Mouse (Mus musculus): ENCODE data around the gene Ano9. TPM values are rescaled to one million over a fixed set of nuclear protein-coding genes. Genes with fewer than 3 reads are reported as not detected.

The Ano9 gene
- polyA plus RNA-seq, 1 experiment from 2014 or later, result 4.4 TPM

DNA sequence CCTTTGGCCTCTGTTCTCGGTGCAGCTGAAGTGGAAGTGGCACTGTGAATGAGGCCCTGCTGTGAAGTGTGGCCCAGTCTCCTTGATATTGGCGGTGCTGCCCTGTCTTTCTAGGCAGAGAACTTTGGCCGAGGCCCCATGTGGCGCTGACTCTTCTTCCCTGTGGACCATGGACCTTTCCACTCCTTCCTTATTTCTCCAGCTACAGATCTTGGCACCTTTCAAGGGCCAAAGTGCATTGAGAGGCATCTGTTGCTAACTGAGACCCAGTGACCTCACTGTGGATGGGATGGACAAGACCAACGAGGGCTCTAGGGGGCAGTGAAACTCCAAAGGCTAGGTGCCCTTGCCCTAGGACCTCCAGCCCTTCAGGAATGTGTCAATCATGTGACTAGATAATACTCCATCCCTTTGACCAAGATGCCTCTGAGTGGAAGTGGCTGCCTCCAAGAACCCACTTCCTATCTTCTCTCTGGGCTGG lies 3.5 kb upstream of the Ano9 start:
- no peak overlapping the region for H3K4me2 ChIP-seq (replicated peaks; ENCODE audit: low read depth, low read length)
- H3K36me3 ChIP-seq (ENCODE audit: control insufficient read depth, insufficient read depth, low read length), result no peaks in the 10 kb centered on the region
- 82% methylated on average over 5 of the region's 5 CpGs for WGBS
- H3K9ac ChIP-seq (ENCODE audit: low read depth, low read length), result no peak overlapping the region
- H3K27ac ChIP-seq (ENCODE audit: low read depth, low read length), result no peak overlapping the region
- no peak overlapping the region for H3K4me3 ChIP-seq (ENCODE audit: low read length)
- no peak for ATAC-seq (ENCODE audit: low FRiP score, low TSS enrichment)
- 0 out of 2 replicates have a peak, but pooled peaks cover 3% of the 10 kb centered on the region for H3K4me1 ChIP-seq (ENCODE audit: control insufficient read depth, insufficient read depth, low read length)
- no peaks in the 10 kb centered on the region for H3K27me3 ChIP-seq (ENCODE audit: control insufficient read depth, insufficient read depth, low read length)
- H3K9me3 ChIP-seq (ENCODE audit: control insufficient read depth, low read length), result no peaks in the 10 kb centered on the region

DNA sequence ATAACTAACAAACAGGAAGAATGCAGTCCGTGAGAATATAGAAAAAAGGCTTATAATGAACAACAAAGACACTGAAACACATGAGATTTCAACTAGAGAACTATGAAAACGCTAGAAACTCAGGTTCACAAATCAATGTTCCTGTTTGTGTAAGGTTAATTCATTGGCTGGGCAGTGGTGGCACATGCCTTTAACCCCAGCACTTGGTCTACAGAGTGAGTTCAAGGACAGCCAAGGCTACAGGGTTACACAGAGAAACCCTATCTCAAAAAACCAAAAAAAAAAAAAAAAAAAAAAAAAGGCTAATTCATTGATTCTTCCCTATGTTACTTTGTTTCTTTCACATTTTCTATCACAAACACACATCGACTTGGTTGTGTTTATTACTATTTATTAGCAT lies 3.0 kb upstream of the Ano9 start:
- Histone ChIP-seq H3K9me3 (ENCODE audit: control insufficient read depth, low read length) (no peaks in the 10 kb centered on the region), H3K36me3 (ENCODE audit: control insufficient read depth, insufficient read depth, low read length) (no peaks in the 10 kb centered on the region), H3K27me3 (ENCODE audit: control insufficient read depth, insufficient read depth, low read length) (no peaks in the 10 kb centered on the region), H3K9ac (ENCODE audit: low read depth, low read length) (no peak overlapping the region), H3K4me3 (ENCODE audit: low read length) (no peak overlapping the region), H3K27ac (ENCODE audit: low read depth, low read length) (no peak overlapping the region), H3K4me2 (replicated peaks; ENCODE audit: low read depth, low read length) (no peak overlapping the region), H3K4me1 (ENCODE audit: control insufficient read depth, insufficient read depth, low read length) (0 out of 2 replicates have a peak, but pooled peaks cover 3% of the 10 kb centered on the region)
- ATAC-seq (ENCODE audit: low FRiP score, low TSS enrichment), result no peak
- 90% methylated on average over 3 of the region's 3 CpGs for WGBS

- ATAC-seq (ENCODE audit: low FRiP score, low TSS enrichment), result no peak
- Histone ChIP-seq H3K9me3 (ENCODE audit: control insufficient read depth, low read length) (no peaks in the 10 kb centered on the region), H3K4me3 (ENCODE audit: low read length) (no peak overlapping the region), H3K4me2 (replicated peaks; ENCODE audit: low read depth, low read length) (no peak overlapping the region), H3K27ac (ENCODE audit: low read depth, low read length) (no peak overlapping the region), H3K9ac (ENCODE audit: low read depth, low read length) (no peak overlapping the region), H3K27me3 (ENCODE audit: control insufficient read depth, insufficient read depth, low read length) (no peaks in the 10 kb centered on the region), H3K4me1 (ENCODE audit: control insufficient read depth, insufficient read depth, low read length) (0 out of 2 replicates have a peak, but pooled peaks cover 3% of the 10 kb centered on the region), H3K36me3 (ENCODE audit: control insufficient read depth, insufficient read depth, low read length) (no peaks in the 10 kb centered on the region)
- WGBS, result 75% methylated on average over 3 of the region's 3 CpGs
Observed at GRCm38 (mm10) chr7:141119487-141119886, 1.9 kb upstream of the Ano9 start.

DNA sequence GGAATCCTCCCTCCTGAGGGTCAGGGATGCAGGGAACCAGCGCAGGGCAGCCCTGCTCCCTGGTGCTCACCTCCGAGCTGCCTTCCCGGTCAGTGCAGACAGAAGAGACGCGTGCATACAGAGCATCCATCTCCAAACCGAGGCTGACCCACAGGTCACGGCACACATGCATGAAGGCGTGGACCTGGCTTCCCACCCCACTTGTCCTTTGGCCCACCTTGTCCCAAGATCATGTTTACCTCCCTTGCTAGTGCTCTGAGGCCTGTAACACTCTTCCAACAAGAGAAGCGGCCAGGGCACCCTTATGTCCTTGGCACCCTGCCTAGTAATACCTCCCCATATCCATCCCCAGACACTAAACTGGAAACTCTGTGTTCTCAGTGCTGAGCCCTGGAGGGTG lies 1.7 kb downstream of the Ano9 start:
- no peaks in the 10 kb centered on the region for H3K36me3 ChIP-seq (ENCODE audit: control insufficient read depth, insufficient read depth, low read length)
- WGBS, result 87% methylated on average over 9 of the region's 9 CpGs
- H3K27ac ChIP-seq (ENCODE audit: low read depth, low read length), result no peak overlapping the region
- no peaks in the 10 kb centered on the region for H3K27me3 ChIP-seq (ENCODE audit: control insufficient read depth, insufficient read depth, low read length)
- no peak overlapping the region for H3K4me3 ChIP-seq (ENCODE audit: low read length)
- H3K4me2 ChIP-seq (replicated peaks; ENCODE audit: low read depth, low read length), result no peak overlapping the region
- H3K9me3 ChIP-seq (ENCODE audit: control insufficient read depth, low read length), result no peaks in the 10 kb centered on the region
- no peaks in the 10 kb centered on the region for H3K4me1 ChIP-seq (ENCODE audit: control insufficient read depth, insufficient read depth, low read length)
- no peak for ATAC-seq (ENCODE audit: low FRiP score, low TSS enrichment)
- no peak overlapping the region for H3K9ac ChIP-seq (ENCODE audit: low read depth, low read length)

DNA sequence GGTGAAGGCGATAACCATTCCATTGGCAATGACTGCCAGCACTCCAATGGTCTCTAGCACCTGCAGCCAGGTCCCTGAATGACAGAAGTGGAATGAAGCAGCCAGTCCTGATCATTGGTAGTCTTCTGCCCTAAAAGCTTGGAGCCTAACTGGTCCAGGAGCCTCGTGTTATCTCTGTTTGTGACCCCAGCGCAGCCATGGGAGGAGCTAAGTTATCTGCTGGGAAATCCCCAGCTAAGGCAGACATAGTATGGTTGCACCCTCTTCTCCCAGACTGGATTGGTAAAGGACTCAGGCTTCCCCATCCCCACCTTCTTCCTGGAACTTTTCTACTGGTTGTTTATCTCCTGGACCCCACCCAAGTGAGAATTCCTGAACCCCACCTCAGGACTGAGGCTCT lies 14.4 kb downstream of the Ano9 start:
- no peak for ATAC-seq (ENCODE audit: low FRiP score, low TSS enrichment)
- WGBS, result 83% methylated on average over 3 of the region's 3 CpGs
- H3K9me3 ChIP-seq (ENCODE audit: control insufficient read depth, low read length), result no peaks in the 10 kb centered on the region

DNA sequence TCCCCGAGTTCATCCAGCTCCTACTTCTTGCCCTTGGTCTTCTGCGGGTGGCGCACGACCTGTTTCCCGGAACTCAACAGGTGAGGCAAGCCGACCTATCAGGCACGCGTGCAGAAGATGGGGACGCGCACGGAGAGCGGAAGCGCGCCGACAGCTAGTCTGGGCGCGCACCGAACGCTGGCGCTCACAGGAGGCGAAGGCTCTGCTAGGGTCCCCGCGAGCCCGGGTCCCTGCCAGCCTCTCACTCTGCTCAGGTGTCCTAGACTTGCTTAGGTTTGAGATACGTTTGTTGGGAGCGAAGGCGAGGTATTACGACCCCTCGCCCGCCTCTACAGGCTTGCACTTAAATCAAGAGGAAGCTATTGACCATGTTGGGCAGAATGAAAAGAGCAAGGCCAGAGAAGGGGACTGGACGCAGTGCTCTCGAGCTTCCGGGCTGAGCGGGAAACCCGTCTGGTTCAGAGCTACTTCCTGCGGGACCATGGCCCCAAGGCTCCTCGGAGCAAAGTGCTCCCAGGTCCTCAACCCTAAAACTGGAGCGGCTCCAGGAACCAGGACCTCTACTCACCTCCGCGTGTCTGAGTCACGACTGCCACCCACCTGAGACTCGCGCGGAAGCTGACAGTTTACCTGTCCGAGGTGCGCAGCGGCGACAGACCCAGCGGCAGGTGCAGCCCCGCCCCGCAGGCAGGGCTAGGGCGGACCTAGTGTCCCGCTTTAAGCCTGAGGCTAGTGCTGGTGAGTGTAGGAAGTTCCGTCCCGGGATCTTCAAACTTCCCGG lies 17.5 kb downstream of the Ano9 start, which contains the start of gene Sigirr:
TSS of gene Sigirr (minus strand) at position 662 of the 781 bp plus-strand sequence.
- Histone ChIP-seq H3K36me3 (ENCODE audit: control insufficient read depth, insufficient read depth, low read length) (no peaks in the 10 kb centered on the region), H3K4me1 (ENCODE audit: control insufficient read depth, insufficient read depth, low read length) (peaks cover 4% of the 10 kb centered on the region; the same call in 1 of the 2 replicates), H3K4me2 (replicated peaks; ENCODE audit: low read depth, low read length) (peak within 1 kb of the TSS; percentile 77), H3K27ac (ENCODE audit: low read depth, low read length) (no peak within 1 kb of the TSS), H3K9ac (ENCODE audit: low read depth, low read length) (peak within 1 kb of the TSS; percentile 54), H3K9me3 (ENCODE audit: control insufficient read depth, low read length) (no peaks in the 10 kb centered on the region), H3K27me3 (ENCODE audit: control insufficient read depth, insufficient read depth, low read length) (peaks cover 21% of the 10 kb centered on the region), H3K4me3 (ENCODE audit: low read length) (peak within 1 kb of the TSS; percentile 41)
- peak; percentile 71 for ATAC-seq (ENCODE audit: low FRiP score, low TSS enrichment)
- under 1% methylated on average over 56 of the region's 56 CpGs for WGBS

More for the DNA sequence above, 14.4 kb downstream of the Ano9 start:
- H3K36me3 ChIP-seq (ENCODE audit: control insufficient read depth, insufficient read depth, low read length), result no peaks in the 10 kb centered on the region
- H3K4me2 ChIP-seq (replicated peaks; ENCODE audit: low read depth, low read length), result no peak overlapping the region
- H3K4me1 ChIP-seq (ENCODE audit: control insufficient read depth, insufficient read depth, low read length), result peaks cover 4% of the 10 kb centered on the region; the same call in 1 of the 2 replicates
- no peak overlapping the region for H3K4me3 ChIP-seq (ENCODE audit: low read length)
- no peak overlapping the region for H3K9ac ChIP-seq (ENCODE audit: low read depth, low read length)
- H3K27me3 ChIP-seq (ENCODE audit: control insufficient read depth, insufficient read depth, low read length), result peaks cover 21% of the 10 kb centered on the region
- no peak overlapping the region for H3K27ac ChIP-seq (ENCODE audit: low read depth, low read length)

DNA sequence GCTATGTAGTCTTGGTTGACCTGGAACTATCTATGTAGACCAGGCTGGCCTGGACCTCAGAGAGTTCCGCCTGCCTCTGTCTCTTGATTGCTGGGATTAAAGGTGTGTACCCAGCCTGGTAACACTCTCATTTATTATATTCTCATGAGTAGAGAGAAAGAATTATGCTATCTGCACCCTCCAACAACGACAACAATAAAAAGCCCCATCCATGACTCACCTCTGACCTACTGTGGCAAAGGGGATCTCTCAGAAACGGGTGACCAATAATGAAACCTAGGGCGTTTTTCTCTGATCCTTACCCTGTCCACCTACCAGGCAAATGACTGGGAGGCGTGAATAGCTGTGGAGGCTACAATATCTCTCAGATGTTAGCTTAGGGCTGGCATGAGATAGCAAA lies 20.4 kb downstream of the Ano9 start:
- peaks cover 19% of the 10 kb centered on the region for H3K27me3 ChIP-seq (ENCODE audit: control insufficient read depth, insufficient read depth, low read length)
- no peak overlapping the region; the same call in 1 of the 2 replicates for H3K27ac ChIP-seq (ENCODE audit: low read depth, low read length)
- H3K9ac ChIP-seq (ENCODE audit: low read depth, low read length), result no peak overlapping the region
- no peak overlapping the region for H3K4me3 ChIP-seq (ENCODE audit: low read length)
- 75% methylated on average over 5 of the region's 5 CpGs for WGBS
- no peak for ATAC-seq (ENCODE audit: low FRiP score, low TSS enrichment)
- H3K4me2 ChIP-seq (replicated peaks; ENCODE audit: low read depth, low read length), result no peak overlapping the region
- no peaks in the 10 kb centered on the region for H3K36me3 ChIP-seq (ENCODE audit: control insufficient read depth, insufficient read depth, low read length)
- H3K4me1 ChIP-seq (ENCODE audit: control insufficient read depth, insufficient read depth, low read length), result peaks cover 13% of the 10 kb centered on the region
- H3K9me3 ChIP-seq (ENCODE audit: control insufficient read depth, low read length), result no peaks in the 10 kb centered on the region

- H3K4me2 ChIP-seq (replicated peaks; ENCODE audit: low read depth, low read length), result no peak overlapping the region
Observed at GRCm38 (mm10) chr7:141096649-141097056, 21.0 kb downstream of the Ano9 start.

GRCm38 (mm10) chr7:141096021-141096420 lies 21.6 kb downstream of the Ano9 start:
- no peak overlapping the region for H3K4me2 ChIP-seq (replicated peaks; ENCODE audit: low read depth, low read length)
- H3K36me3 ChIP-seq (ENCODE audit: control insufficient read depth, insufficient read depth, low read length), result no peaks in the 10 kb centered on the region
- peaks cover 12% of the 10 kb centered on the region for H3K27me3 ChIP-seq (ENCODE audit: control insufficient read depth, insufficient read depth, low read length)
- ATAC-seq (ENCODE audit: low FRiP score, low TSS enrichment), result no peak
- H3K9ac ChIP-seq (ENCODE audit: low read depth, low read length), result no peak overlapping the region
- H3K9me3 ChIP-seq (ENCODE audit: control insufficient read depth, low read length), result no peaks in the 10 kb centered on the region
- H3K27ac ChIP-seq (ENCODE audit: low read depth, low read length), result peak overlapping the region; percentile 39; the same call in 1 of the 2 replicates
- H3K4me1 ChIP-seq (ENCODE audit: control insufficient read depth, insufficient read depth, low read length), result peaks cover 13% of the 10 kb centered on the region
- no peak overlapping the region for H3K4me3 ChIP-seq (ENCODE audit: low read length)
- WGBS, result 80% methylated on average over 6 of the region's 6 CpGs

More at GRCm38 (mm10) chr7:141096649-141097056, 21.0 kb downstream of the Ano9 start:
- no peaks in the 10 kb centered on the region for H3K9me3 ChIP-seq (ENCODE audit: control insufficient read depth, low read length)
- 46% methylated on average over 6 of the region's 6 CpGs for WGBS
- peaks cover 13% of the 10 kb centered on the region for H3K4me1 ChIP-seq (ENCODE audit: control insufficient read depth, insufficient read depth, low read length)
- no peak overlapping the region for H3K9ac ChIP-seq (ENCODE audit: low read depth, low read length)
- H3K27ac ChIP-seq (ENCODE audit: low read depth, low read length), result no peak overlapping the region; the same call in 1 of the 2 replicates
- no peak overlapping the region for H3K4me3 ChIP-seq (ENCODE audit: low read length)
- peaks cover 16% of the 10 kb centered on the region for H3K27me3 ChIP-seq (ENCODE audit: control insufficient read depth, insufficient read depth, low read length)
- no peaks in the 10 kb centered on the region for H3K36me3 ChIP-seq (ENCODE audit: control insufficient read depth, insufficient read depth, low read length)
- no peak for ATAC-seq (ENCODE audit: low FRiP score, low TSS enrichment)

All from kidney, embryonic 14.5 days (tissue).